Mouse (Mus musculus): ENCODE data around the gene Ash1l. TPM values are rescaled to one million over a fixed set of nuclear protein-coding genes. Genes with fewer than 3 reads are reported as not detected.
"Not testable (repeated sequence)": the region's sequence is repeated elsewhere in the genome, so short reads cannot be mapped to it uniquely, and the experiment has no call there.

The Ash1l gene
- total RNA-seq, 2 experiments from 2014 or later = 70.7 to 71.7 TPM

DNA sequence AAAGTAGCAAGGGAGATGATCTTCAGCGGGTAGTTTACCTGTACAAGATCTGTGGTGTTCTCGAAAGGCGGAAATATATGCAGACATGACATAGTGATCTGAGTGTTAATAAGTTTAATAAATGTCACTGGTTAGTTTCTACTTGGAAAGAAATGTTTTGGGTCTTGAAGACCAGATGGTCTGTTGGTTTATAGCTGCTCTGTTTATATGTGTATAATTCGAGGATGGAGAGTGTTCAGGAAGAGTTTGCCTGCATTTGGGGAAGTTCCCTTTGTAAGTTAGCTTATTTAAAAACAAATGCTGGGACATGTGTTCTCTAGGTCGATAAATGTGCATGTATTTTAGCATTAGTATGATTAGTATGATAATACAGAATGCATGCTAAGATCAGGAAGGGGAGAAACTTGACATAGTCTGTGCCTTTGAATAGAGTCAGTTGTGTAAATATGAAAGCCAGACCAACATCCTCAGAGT is 942 bp downstream of the Ash1l start:
- no peak for ATAC-seq (replicated peaks; ENCODE audit: low FRiP score, poor library complexity, severe bottlenecking)

DNA sequence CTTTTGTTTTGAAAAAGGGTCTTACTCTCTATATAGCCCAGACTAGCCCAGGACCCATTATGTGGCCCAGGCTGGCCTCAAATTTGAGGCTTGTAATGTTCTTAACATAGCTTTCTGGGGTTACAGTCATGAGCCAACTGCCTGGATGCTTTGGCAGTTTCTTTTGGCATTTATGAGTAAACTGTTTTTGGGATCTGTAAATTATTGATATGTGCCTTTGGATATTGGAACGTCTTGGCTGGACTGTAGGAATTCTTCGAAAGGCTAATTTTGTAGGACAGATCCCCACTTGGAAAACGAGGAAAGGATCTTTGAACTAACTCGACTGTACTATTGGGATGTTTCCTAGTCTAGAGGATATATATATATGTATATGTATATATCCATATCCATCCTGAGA is 2.8 kb downstream of the Ash1l start:
- no peak for ATAC-seq (replicated peaks; ENCODE audit: low FRiP score, poor library complexity, severe bottlenecking)

DNA sequence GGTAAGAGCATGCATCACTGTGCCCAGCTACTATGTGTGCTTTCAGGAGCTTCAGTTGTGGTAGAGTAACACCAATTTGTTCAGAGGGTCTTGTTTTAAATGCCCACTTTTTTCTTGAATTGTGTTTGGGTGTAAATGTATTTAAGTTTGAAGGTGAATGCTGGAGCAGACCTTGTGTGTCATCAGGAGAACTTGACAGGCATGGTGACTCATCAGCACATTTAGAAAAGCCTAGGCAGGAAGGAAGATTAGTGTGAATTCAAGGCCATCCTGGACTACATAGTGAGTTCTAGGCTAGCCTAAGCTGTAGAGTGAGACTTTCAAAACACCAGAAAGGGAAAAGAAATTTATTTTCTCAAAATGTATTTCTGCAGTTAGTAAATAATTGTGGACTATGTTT is 3.3 kb downstream of the Ash1l start:
- no peak for ATAC-seq (replicated peaks; ENCODE audit: low FRiP score, poor library complexity, severe bottlenecking)

DNA sequence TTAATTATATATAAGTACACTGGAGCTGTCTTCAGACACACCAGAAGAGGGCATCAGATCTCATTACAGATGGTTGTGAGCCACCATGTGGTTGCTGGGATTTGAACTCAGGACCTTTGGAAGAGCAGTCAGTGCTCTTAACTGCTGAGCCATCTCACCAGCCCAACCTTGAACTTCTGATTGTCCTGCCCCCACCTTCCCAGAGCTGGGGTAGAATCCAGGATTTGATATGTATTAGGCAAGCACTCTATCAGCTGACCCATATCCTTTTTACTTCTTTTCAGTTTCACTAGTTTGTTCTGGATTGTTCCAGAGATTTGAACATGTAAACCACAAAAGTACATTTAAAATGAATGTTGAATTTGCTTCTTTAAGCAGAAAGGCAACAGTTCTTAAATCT is 12.8 kb downstream of the Ash1l start:
- not testable (repeated sequence) for ATAC-seq (replicated peaks; ENCODE audit: low FRiP score, poor library complexity, severe bottlenecking)

DNA sequence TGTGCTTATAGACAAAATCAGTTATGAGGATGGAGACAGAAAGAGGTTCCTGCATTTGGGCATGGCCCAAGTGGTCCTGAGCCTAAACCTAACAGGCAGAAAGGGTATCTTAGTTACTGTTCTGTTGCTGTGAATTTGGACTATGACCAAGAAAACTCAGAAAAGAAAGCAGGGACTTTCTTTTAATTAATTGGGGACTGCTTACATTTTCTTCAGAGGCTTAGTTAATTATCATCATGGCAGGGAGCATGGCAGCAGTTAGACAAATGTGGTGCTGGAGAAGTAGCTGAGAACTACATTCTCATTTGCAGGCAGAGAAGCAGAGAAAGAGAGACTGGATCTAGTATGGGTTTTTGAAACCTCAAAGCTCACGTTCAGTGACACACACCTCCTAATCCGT is 24.6 kb downstream of the Ash1l start:
- no peak for ATAC-seq (replicated peaks; ENCODE audit: low FRiP score, poor library complexity, severe bottlenecking)

- ATAC-seq (replicated peaks; ENCODE audit: low FRiP score, poor library complexity, severe bottlenecking) = no peak
Measured at GRCm38 (mm10) chr3:88981206-88982010, 31.0 kb downstream of the Ash1l start.

DNA sequence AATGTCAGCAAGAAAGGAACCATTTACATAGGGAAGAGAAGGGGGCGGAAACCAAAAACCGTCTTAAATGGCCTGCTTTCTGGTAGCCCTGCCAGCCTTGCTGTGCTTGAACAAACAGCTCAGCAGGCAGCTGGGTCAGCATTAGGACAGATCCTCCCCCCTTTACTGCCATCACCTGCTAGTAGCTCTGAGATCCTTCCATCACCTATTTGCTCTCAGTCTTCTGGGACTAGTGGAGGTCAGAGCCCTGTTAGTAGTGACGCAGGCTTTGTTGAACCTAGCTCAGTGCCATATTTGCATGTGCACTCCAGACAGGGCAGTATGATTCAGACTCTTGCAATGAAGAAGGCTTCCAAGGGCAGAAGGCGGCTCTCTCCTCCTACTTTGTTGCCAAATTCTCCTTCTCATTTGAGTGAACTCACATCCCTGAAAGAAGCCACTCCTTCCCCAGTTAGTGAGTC is 33.5 kb downstream of the Ash1l start:
- no peak for ATAC-seq (replicated peaks; ENCODE audit: low FRiP score, poor library complexity, severe bottlenecking)

DNA sequence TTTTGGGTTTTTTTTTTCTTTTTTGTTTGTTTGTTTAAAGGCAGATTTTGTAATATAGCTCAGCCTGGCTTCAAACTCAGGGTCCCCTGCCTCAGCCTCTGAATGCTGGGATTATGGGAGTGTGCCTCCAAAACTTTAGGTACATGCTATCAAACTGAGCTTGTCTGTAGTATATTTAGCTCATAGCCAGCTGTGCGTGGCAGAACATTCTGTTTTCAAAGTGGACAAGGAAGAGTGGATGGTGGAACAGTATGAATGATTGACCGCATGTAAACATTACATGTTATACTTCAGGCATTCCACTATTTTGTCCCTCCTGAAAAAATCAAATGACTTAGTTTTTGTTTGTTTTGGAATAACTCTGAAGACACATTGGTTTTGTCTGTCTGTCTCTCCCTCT is 42.4 kb downstream of the Ash1l start:
- ATAC-seq (replicated peaks; ENCODE audit: low FRiP score, poor library complexity, severe bottlenecking) = no peak

DNA sequence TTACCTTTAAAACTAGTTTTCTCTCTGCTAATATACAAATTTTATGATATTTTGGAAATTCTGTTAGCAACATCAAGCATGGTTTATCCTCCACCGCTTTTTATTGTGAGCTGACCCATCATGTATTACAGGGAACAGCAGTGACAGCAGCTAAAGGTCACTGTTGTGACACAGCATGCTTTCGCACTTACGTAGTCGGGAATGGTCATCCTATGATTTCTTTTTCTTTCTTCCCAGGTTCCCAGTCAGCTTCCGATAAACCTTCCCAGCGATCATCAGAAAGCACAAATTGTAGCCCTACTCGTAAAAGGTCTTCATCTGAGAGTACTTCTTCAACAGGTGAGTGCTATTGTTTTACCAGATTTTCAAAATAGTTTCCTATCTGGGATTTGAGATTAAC is 51.1 kb downstream of the Ash1l start:
- ATAC-seq (replicated peaks; ENCODE audit: low FRiP score, poor library complexity, severe bottlenecking) = no peak

GRCm38 (mm10) chr3:89030896-89031295 is 80.5 kb downstream of the Ash1l start:
- not testable (repeated sequence) for ATAC-seq (replicated peaks; ENCODE audit: low FRiP score, poor library complexity, severe bottlenecking)

GRCm38 (mm10) chr3:89043359-89043758 is 92.9 kb downstream of the Ash1l start:
- no peak for ATAC-seq (replicated peaks; ENCODE audit: low FRiP score, poor library complexity, severe bottlenecking)

- no peak for ATAC-seq (replicated peaks; ENCODE audit: low FRiP score, poor library complexity, severe bottlenecking)
Measured at GRCm38 (mm10) chr3:89058361-89058760, 107.9 kb downstream of the Ash1l start.

- ATAC-seq (replicated peaks; ENCODE audit: low FRiP score, poor library complexity, severe bottlenecking) = 0 out of 2 replicates have a peak, but pooled peaks have one; percentile 49
Measured at GRCm38 (mm10) chr3:89058783-89059182, 108.4 kb downstream of the Ash1l start.

DNA sequence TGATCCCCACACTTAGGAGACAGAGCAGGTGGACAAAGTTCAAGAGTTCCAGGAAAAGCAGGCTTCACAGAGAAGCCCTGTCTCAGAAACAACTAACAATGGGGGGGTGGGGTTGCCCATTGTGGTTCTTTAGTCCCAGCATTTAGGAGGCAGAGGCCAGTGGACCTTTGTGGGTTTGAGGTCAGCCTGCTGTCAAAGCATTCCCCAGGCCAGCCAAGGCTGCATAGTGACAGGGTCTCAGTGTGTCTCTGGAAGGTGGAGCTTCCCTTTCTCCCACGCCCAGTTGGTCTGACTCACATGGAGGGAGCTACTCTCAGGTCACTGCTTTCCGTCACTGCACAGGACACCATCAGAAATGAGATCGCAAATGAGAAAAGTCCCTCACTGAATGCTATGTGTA is 111.3 kb downstream of the Ash1l start:
- no peak for ATAC-seq (replicated peaks; ENCODE audit: low FRiP score, poor library complexity, severe bottlenecking)

DNA sequence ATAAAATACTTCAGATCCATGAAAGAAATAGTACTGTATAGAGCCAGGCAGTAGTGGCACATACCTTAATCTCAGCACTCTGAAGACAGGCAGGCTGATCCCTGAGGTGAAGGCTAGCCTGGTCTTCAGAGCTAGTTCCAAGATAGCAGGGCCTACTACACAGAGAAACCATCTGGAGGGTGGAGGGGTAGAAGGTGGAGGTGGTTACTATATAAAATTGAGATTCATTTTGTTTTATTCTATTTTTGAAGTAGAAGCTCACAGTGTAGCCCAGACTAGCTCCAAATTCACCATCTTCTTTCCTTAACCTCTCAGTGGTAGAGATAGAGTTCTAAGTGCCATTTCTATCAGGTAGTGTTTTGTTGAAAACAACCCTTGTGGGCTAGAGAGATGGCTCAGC is 116.8 kb downstream of the Ash1l start:
- ATAC-seq (replicated peaks; ENCODE audit: low FRiP score, poor library complexity, severe bottlenecking) = no peak

- no peak for ATAC-seq (replicated peaks; ENCODE audit: low FRiP score, poor library complexity, severe bottlenecking)
Measured at GRCm38 (mm10) chr3:89077383-89077782, 127.0 kb downstream of the Ash1l start.

- ATAC-seq (replicated peaks; ENCODE audit: low FRiP score, poor library complexity, severe bottlenecking) = not testable (repeated sequence)
Measured at GRCm38 (mm10) chr3:89082287-89082686, 131.9 kb downstream of the Ash1l start.

GRCm38 (mm10) chr3:89084133-89084532 is 133.7 kb downstream of the Ash1l start:
- no peak for ATAC-seq (replicated peaks; ENCODE audit: low FRiP score, poor library complexity, severe bottlenecking)

- no peak for ATAC-seq (replicated peaks; ENCODE audit: low FRiP score, poor library complexity, severe bottlenecking)
Measured at GRCm38 (mm10) chr3:89084654-89085190, 134.3 kb downstream of the Ash1l start.

GRCm38 (mm10) chr3:89087338-89088110 is 137.1 kb downstream of the Ash1l start:
- no peak for ATAC-seq (replicated peaks; ENCODE audit: low FRiP score, poor library complexity, severe bottlenecking)

DNA sequence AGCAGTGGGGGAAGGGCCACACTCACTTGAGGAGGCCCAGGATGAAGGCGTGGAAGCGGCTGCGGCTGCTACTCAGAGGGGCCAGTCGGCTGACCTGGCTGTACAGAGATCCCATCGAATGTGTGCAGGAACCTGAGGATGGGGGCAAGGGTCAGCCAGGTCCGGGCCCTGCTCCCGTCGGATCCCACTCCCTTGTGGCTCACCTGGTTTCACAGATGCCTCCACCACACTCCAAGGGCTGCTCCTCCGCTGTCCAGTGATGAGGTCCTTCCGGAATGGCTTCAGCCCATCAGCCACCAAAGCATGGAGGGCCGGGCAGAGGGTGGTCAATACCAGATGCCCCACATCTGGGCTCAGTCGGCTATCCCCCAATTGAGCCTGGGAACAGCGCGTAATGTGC is 138.6 kb downstream of the Ash1l start:
- no peak for ATAC-seq (replicated peaks; ENCODE audit: low FRiP score, poor library complexity, severe bottlenecking)

Measured in erythroid progenitor cell, adult 5-6 weeks (primary cell).